Mouse (Mus musculus) stomach, embryonic 16.5 days (tissue): Measurements from ENCODE around the gene Zp2. TPM values are rescaled to one million over a fixed set of nuclear protein-coding genes. Genes with fewer than 3 reads are reported as not detected.

Source experiments
- ATAC-seq: fragments of 200-750 bp; cut with Nextera tagmentation; 2 replicates; pipeline ENCODE4 v1.8.0; 2017; ENCODE audit warnings: moderate number of reproducible peaks, moderate TSS enrichment; ENCODE audit not compliant: insufficient read depth, low FRiP score
- H3K27ac ChIP-seq: fragments of 300-500 bp; sonication (generic); 2 replicates; pipeline ENCODE4 v1.5.1; 2014; ENCODE audit warnings: low read length
- H3K27me3 ChIP-seq: fragments of 300-500 bp; sonication (generic); 2 replicates; pipeline ENCODE4 v1.6.1; 2014; ENCODE audit warnings: low read length, control low read depth, mixed read lengths; ENCODE audit not compliant: control insufficient read depth, insufficient read depth
- H3K36me3 ChIP-seq: fragments of 300-500 bp; sonication (generic); 2 replicates; pipeline ENCODE4 v1.6.1; 2014; ENCODE audit warnings: low read length; ENCODE audit not compliant: control insufficient read depth, insufficient read depth
- H3K4me1 ChIP-seq: fragments of 300-500 bp; sonication (generic); 2 replicates; pipeline ENCODE4 v1.6.1; 2014; ENCODE audit warnings: low read length, control low read depth, mixed read lengths; ENCODE audit not compliant: control insufficient read depth, insufficient read depth
- H3K4me2 ChIP-seq: fragments of 300-500 bp; sonication (generic); 2 replicates; pipeline ENCODE4 v1.6.1; 2014; ENCODE audit warnings: low read depth, low read length, mixed read lengths
- H3K4me3 ChIP-seq: fragments of 300-500 bp; sonication (generic); replicated peaks from 2 replicates; pipeline ENCODE4 v1.5.1; 2014; ENCODE audit warnings: mild to moderate bottlenecking, low read length
- H3K9ac ChIP-seq: fragments of 300-500 bp; sonication (generic); 2 replicates; pipeline ENCODE4 v1.6.1; 2014; ENCODE audit warnings: low read length
- H3K9me3 ChIP-seq: fragments of 300-500 bp; sonication (generic); replicated peaks from 2 replicates; pipeline ENCODE4 v1.6.1; 2016; ENCODE audit warnings: low read length, control low read depth; ENCODE audit not compliant: control insufficient read depth
- WGBS: fragments of 180-500 bp; shearing (Covaris S2); extraction: QIAGEN DNeasy Blood & Tissue Kit; methylation state at CpG from one replicate; pipeline ENCODE4 v1.1.7; 2014; 5-methylcytosine and 5-hydroxymethylcytosine counted together
- polyA plus RNA-seq: library from polyadenylated mRNA; unstranded; fragments of >200 nt; fragmentation: Nextera tagmentation; extraction: Ambion mirVana; gene quantifications from 2 replicates; pipeline ENCODE4 v1.2.1, GENCODE M21; 2015

Gene Zp2
- polyA plus RNA-seq, result 0.19 and 0.27 TPM in 2 replicates

- Histone ChIP-seq H3K36me3 (no peaks in the 10 kb centered on the region), H3K27me3 (no peaks in the 10 kb centered on the region), H3K4me2 (no peak within 1 kb of the TSS), H3K4me3 (no peak within 1 kb of the TSS), H3K27ac (no peak within 1 kb of the TSS), H3K9ac (no peak within 1 kb of the TSS), H3K9me3 (no peaks in the 10 kb centered on the region), H3K4me1 (no peaks in the 10 kb centered on the region)
- no peak for ATAC-seq
- 73% methylated on average over 9 of the region's 9 CpGs for WGBS
Observed at GRCm38 (mm10) chr7:120145191-120145590, at the start of gene Zp2. Gene Zp2 (minus strand): TSS chr7:120145291.

- Histone ChIP-seq H3K36me3 (no peaks in the 10 kb centered on the region), H3K9me3 (no peaks in the 10 kb centered on the region), H3K4me2 (no peak overlapping the region), H3K27me3 (no peaks in the 10 kb centered on the region), H3K4me1 (no peaks in the 10 kb centered on the region; the same call in 1 of the 2 replicates), H3K4me3 (no peak overlapping the region), H3K9ac (no peak overlapping the region), H3K27ac (no peak overlapping the region)
- 74% methylated on average over 6 of the region's 6 CpGs for WGBS
- ATAC-seq, result no peak
Observed at GRCm38 (mm10) chr7:120192816-120193215, 47.7 kb upstream of the Zp2 start.

- Histone ChIP-seq H3K4me3 (no peak overlapping the region), H3K27ac (no peak overlapping the region), H3K4me2 (no peak overlapping the region), H3K4me1 (no peaks in the 10 kb centered on the region; the same call in 1 of the 2 replicates), H3K36me3 (no peaks in the 10 kb centered on the region), H3K9me3 (no peaks in the 10 kb centered on the region), H3K9ac (no peak overlapping the region), H3K27me3 (no peaks in the 10 kb centered on the region)
- WGBS, result 40% methylated on average over 3 of the region's 3 CpGs
- ATAC-seq, result no peak
Observed at GRCm38 (mm10) chr7:120192207-120192606, 47.1 kb upstream of the Zp2 start.

- WGBS, result 53% methylated on average over 8 of the region's 8 CpGs
- 0 out of 2 replicates have a peak, but pooled peaks have one; percentile 40 for ATAC-seq
- Histone ChIP-seq H3K36me3 (no peaks in the 10 kb centered on the region), H3K27me3 (no peaks in the 10 kb centered on the region), H3K27ac (no peak overlapping the region), H3K4me3 (no peak overlapping the region), H3K4me2 (no peak overlapping the region), H3K4me1 (no peaks in the 10 kb centered on the region; the same call in 1 of the 2 replicates), H3K9me3 (no peaks in the 10 kb centered on the region), H3K9ac (no peak overlapping the region)
Observed at GRCm38 (mm10) chr7:120190150-120190665, 45.1 kb upstream of the Zp2 start.

GRCm38 (mm10) chr7:120189369-120190149, 44.5 kb upstream of the Zp2 start:
- 57% methylated on average over 8 of the region's 8 CpGs for WGBS
- no peaks in the 10 kb centered on the region for H3K36me3 ChIP-seq
- H3K9ac ChIP-seq, result no peak overlapping the region
- H3K27me3 ChIP-seq, result no peaks in the 10 kb centered on the region
- H3K4me1 ChIP-seq, result no peaks in the 10 kb centered on the region; the same call in 1 of the 2 replicates
- ATAC-seq, result peak; percentile 75; the same call in 1 of the 2 replicates
- H3K9me3 ChIP-seq, result no peaks in the 10 kb centered on the region
- no peak overlapping the region for H3K27ac ChIP-seq
- H3K4me3 ChIP-seq, result no peak overlapping the region
- no peak overlapping the region for H3K4me2 ChIP-seq

GRCm38 (mm10) chr7:120188946-120189345, 43.9 kb upstream of the Zp2 start:
- no peak for ATAC-seq
- Histone ChIP-seq H3K9ac (no peak overlapping the region), H3K4me2 (no peak overlapping the region), H3K4me3 (no peak overlapping the region), H3K27ac (no peak overlapping the region), H3K36me3 (no peaks in the 10 kb centered on the region), H3K9me3 (no peaks in the 10 kb centered on the region), H3K4me1 (no peaks in the 10 kb centered on the region; the same call in 1 of the 2 replicates), H3K27me3 (no peaks in the 10 kb centered on the region)
- 87% methylated on average over 5 of the region's 5 CpGs for WGBS

- no peaks in the 10 kb centered on the region for H3K36me3 ChIP-seq
- H3K4me1 ChIP-seq, result no peaks in the 10 kb centered on the region
- H3K4me2 ChIP-seq, result no peak overlapping the region
- no peak overlapping the region for H3K4me3 ChIP-seq
- H3K27ac ChIP-seq, result no peak overlapping the region
- H3K27me3 ChIP-seq, result no peaks in the 10 kb centered on the region
- H3K9me3 ChIP-seq, result no peaks in the 10 kb centered on the region
- H3K9ac ChIP-seq, result no peak overlapping the region
- ATAC-seq, result no peak
Observed at GRCm38 (mm10) chr7:120182891-120183290, 37.8 kb upstream of the Zp2 start.

GRCm38 (mm10) chr7:120181401-120182230, 36.5 kb upstream of the Zp2 start:
- Histone ChIP-seq H3K9me3 (no peaks in the 10 kb centered on the region), H3K27me3 (no peaks in the 10 kb centered on the region), H3K4me3 (no peak overlapping the region), H3K4me1 (no peaks in the 10 kb centered on the region), H3K27ac (no peak overlapping the region), H3K9ac (no peak overlapping the region), H3K4me2 (no peak overlapping the region), H3K36me3 (no peaks in the 10 kb centered on the region)
- WGBS, result 87% methylated on average over 4 of the region's 4 CpGs
- no peak for ATAC-seq

- no peak overlapping the region for H3K27ac ChIP-seq
- H3K27me3 ChIP-seq, result no peaks in the 10 kb centered on the region
- no peaks in the 10 kb centered on the region for H3K4me1 ChIP-seq
- H3K9me3 ChIP-seq, result no peaks in the 10 kb centered on the region
- H3K9ac ChIP-seq, result no peak overlapping the region
- H3K36me3 ChIP-seq, result no peaks in the 10 kb centered on the region
- H3K4me2 ChIP-seq, result no peak overlapping the region
- 74% methylated on average over 5 of the region's 5 CpGs for WGBS
- no peak for ATAC-seq
- H3K4me3 ChIP-seq, result no peak overlapping the region
Observed at GRCm38 (mm10) chr7:120180547-120180946, 35.5 kb upstream of the Zp2 start.
